Mouse (Mus musculus): Measurements from ENCODE around the gene Morf4l1. TPM values are rescaled to one million over a fixed set of nuclear protein-coding genes. Genes with fewer than 3 reads are reported as not detected.
A peak's percentile ranks its signal among the peaks of the same experiment; 100 is the strongest.
"Not testable (repeated sequence)": the region's sequence is repeated elsewhere in the genome, so short reads cannot be mapped to it uniquely, and the experiment has no call there.

Morf4l1 gene
- polyA plus RNA-seq, 1 experiment: 261 TPM

GRCm38 (mm10) chr9:90055911-90056310, 58.7 kb downstream of the Morf4l1 start:
- H3K4me1 ChIP-seq (ENCODE audit: control insufficient read depth, insufficient read depth, low read length): peaks cover 8% of the 10 kb centered on the region; the same call in 1 of the 2 replicates
- no peak overlapping the region for H3K27ac ChIP-seq (ENCODE audit: insufficient read depth, low read depth, low read length)
- TF ChIP-seq CTCF (IDR thresholded peaks at IDR 0.05; ENCODE audit: insufficient read depth, low read depth, low read length) (no peak), POLR2A (IDR thresholded peaks at IDR 0.05; ENCODE audit: insufficient read depth, low read depth, low read length) (no peak)
- H3K4me3 ChIP-seq (ENCODE audit: insufficient read depth, low read depth, low read length): no peak overlapping the region
- WGBS: 85% methylated on average over 3 of the region's 3 CpGs

DNA sequence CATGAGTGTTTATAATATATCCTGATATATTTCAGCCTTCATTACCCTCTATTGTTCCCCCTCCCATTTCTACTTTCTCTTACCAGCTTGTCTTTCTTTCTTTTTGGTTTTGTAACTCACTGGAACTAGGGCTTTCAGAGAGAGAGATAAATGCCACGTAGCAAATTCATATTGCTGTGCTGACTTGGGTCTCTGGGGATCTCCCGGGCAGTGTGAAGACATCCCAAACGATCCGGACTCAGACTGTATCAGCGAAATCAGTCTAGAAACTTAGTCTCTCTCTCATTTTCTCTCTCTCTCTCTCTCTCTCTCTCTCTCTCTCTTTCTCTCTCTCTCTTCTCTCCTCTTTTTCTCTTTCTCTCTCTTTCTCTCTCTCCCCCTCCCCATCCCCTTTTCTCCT, 59.2 kb downstream of the Morf4l1 start:
- 53% methylated on average over 5 of the region's 5 CpGs for WGBS
- H3K4me1 ChIP-seq (ENCODE audit: control insufficient read depth, insufficient read depth, low read length): peaks cover 8% of the 10 kb centered on the region; the same call in 1 of the 2 replicates
- H3K27ac ChIP-seq (ENCODE audit: insufficient read depth, low read depth, low read length): no peak overlapping the region
- no peak overlapping the region for H3K4me3 ChIP-seq (ENCODE audit: insufficient read depth, low read depth, low read length)
- TF ChIP-seq POLR2A (IDR thresholded peaks at IDR 0.05; ENCODE audit: insufficient read depth, low read depth, low read length) (no peak), CTCF (IDR thresholded peaks at IDR 0.05; ENCODE audit: insufficient read depth, low read depth, low read length) (no peak)

GRCm38 (mm10) chr9:90054371-90055145, 60.0 kb downstream of the Morf4l1 start:
- Histone ChIP-seq H3K27ac (ENCODE audit: insufficient read depth, low read depth, low read length) (no peak overlapping the region), H3K4me1 (ENCODE audit: control insufficient read depth, insufficient read depth, low read length) (peaks cover 8% of the 10 kb centered on the region; the same call in 1 of the 2 replicates), H3K4me3 (ENCODE audit: insufficient read depth, low read depth, low read length) (peak overlapping the region; percentile 42)
- WGBS: 1% methylated on average over 37 of the region's 37 CpGs
- no peak for TF ChIP-seq CTCF (IDR thresholded peaks at IDR 0.05; ENCODE audit: insufficient read depth, low read depth, low read length)
- TF ChIP-seq POLR2A (IDR thresholded peaks at IDR 0.05; ENCODE audit: insufficient read depth, low read depth, low read length): no peak

- no peak within 1 kb of the TSS for H3K27ac ChIP-seq (ENCODE audit: insufficient read depth, low read depth, low read length)
- WGBS: 73% methylated on average over 2 of the region's 2 CpGs
- H3K4me3 ChIP-seq (ENCODE audit: insufficient read depth, low read depth, low read length): peak within 1 kb of the TSS; percentile 42
- H3K4me1 ChIP-seq (ENCODE audit: control insufficient read depth, insufficient read depth, low read length): peaks cover 8% of the 10 kb centered on the region; the same call in 1 of the 2 replicates
- no peak for TF ChIP-seq CTCF (IDR thresholded peaks at IDR 0.05; ENCODE audit: insufficient read depth, low read depth, low read length)
- TF ChIP-seq POLR2A (IDR thresholded peaks at IDR 0.05; ENCODE audit: insufficient read depth, low read depth, low read length): no peak
Observed at GRCm38 (mm10) chr9:90053852-90054251, 60.7 kb downstream of the Morf4l1 start, which contains the start of gene Ctsh. Ctsh (plus strand) TSS chr9:90054152.

- WGBS: 62% methylated on average over 5 of the region's 5 CpGs
- Histone ChIP-seq H3K4me1 (ENCODE audit: control insufficient read depth, insufficient read depth, low read length) (no peaks in the 10 kb centered on the region), H3K27ac (ENCODE audit: insufficient read depth, low read depth, low read length) (0 out of 2 replicates have a peak overlapping the region, but pooled peaks have one; percentile 37), H3K4me3 (ENCODE audit: insufficient read depth, low read depth, low read length) (no peak overlapping the region)
- no peak for TF ChIP-seq POLR2A (IDR thresholded peaks at IDR 0.05; ENCODE audit: insufficient read depth, low read depth, low read length)
- TF ChIP-seq CTCF (IDR thresholded peaks at IDR 0.05; ENCODE audit: insufficient read depth, low read depth, low read length): no peak
Observed at GRCm38 (mm10) chr9:90047937-90048627, 66.5 kb downstream of the Morf4l1 start.

DNA sequence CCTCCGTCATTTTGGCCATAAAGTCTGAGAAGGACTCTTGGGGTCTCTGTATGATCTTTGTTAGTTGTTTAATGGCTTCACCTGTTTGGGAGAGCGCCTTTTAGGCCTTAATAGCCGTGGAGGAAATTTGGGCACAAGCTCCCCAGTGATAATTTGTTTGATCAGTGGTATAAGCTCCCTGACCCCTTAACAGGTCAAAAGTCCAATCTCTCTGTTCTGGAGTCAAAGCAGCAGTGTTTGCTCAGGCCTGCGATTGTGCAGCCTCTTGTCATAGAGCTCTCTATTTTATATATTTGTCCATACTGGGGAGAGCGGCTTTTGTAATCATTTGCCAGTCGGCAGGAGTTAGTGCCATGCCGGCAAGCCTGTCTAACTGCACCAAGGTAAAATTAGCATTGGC, 69.4 kb downstream of the Morf4l1 start:
- H3K27ac ChIP-seq (ENCODE audit: insufficient read depth, low read depth, low read length): no peak overlapping the region
- WGBS: 94% methylated on average over 7 of the region's 7 CpGs

DNA sequence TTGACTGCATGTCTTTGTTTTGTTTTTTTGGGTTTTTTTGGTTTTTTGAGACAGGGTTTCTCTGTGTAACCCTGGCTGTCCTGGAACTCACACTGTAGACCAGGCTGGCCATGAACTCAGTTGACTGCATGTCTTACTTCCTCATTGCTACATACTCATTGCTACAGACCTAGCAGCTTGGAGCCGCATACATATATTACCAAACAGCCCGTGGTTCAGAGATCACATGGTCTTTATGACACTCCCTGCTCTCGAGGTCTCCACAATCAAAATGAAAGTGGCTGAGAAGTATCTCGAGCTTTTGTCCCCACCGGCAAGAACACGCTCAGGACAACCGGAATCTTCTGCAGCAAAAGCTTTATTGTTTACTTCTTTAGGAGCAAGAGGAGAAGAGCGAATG, 71.7 kb downstream of the Morf4l1 start:
- H3K4me1 ChIP-seq (ENCODE audit: control insufficient read depth, insufficient read depth, low read length); H3K4me3 ChIP-seq (ENCODE audit: insufficient read depth, low read depth, low read length); H3K27ac ChIP-seq (ENCODE audit: insufficient read depth, low read depth, low read length): not testable (repeated sequence)
- 92% methylated on average over 8 of the region's 8 CpGs for WGBS

More for the DNA sequence above, 69.4 kb downstream of the Morf4l1 start:
- Histone ChIP-seq H3K4me1 (ENCODE audit: control insufficient read depth, insufficient read depth, low read length) (no peaks in the 10 kb centered on the region), H3K4me3 (ENCODE audit: insufficient read depth, low read depth, low read length) (no peak overlapping the region)
- TF ChIP-seq POLR2A (IDR thresholded peaks at IDR 0.05; ENCODE audit: insufficient read depth, low read depth, low read length): no peak
- no peak for TF ChIP-seq CTCF (IDR thresholded peaks at IDR 0.05; ENCODE audit: insufficient read depth, low read depth, low read length)

Other genes with a start within 250 kb of the Morf4l1 start
- gene Rasgrf1, start 204.9 kb downstream of the Morf4l1 start, polyA plus RNA-seq (2012; ENCODE audit: insufficient read depth, insufficient read length, low replicate concordance, missing spikeins): not detected in 2 replicates
- gene Ctsh, start 60.6 kb downstream of the Morf4l1 start, polyA plus RNA-seq (2012; ENCODE audit: insufficient read depth, insufficient read length, low replicate concordance, missing spikeins): not detected in 2 replicates
- not detected in 2 replicates for gene Adamts7, start 48.3 kb upstream of the Morf4l1 start, polyA plus RNA-seq (2012; ENCODE audit: insufficient read depth, insufficient read length, low replicate concordance, missing spikeins)
- gene Tbc1d2b, start 156.0 kb upstream of the Morf4l1 start, polyA plus RNA-seq (2012; ENCODE audit: insufficient read depth, insufficient read length, low replicate concordance, missing spikeins): not detected in 2 replicates

Measured in olfactory bulb, adult 2 months (tissue).